Mouse (Mus musculus) heart, adult 2 months (tissue): ENCODE measurements around the gene 1700001P01Rik.

Experiments used
- CTCF ChIP-seq: fragments of 200-600 bp; IDR thresholded peaks from 2 replicates; pipeline ENCODE4 v1.8.1; 2022; ENCODE audit warnings: antibody characterized with exemption, mild to moderate bottlenecking, moderate library complexity
- EP300 ChIP-seq: fragments of 200-500 bp; IDR thresholded peaks from 2 replicates; pipeline ENCODE4 v1.6.1; 2011; ENCODE audit warnings: low read depth, low read length, control low read depth; ENCODE audit not compliant: insufficient read depth

- TF ChIP-seq EP300 (peak; percentile 90), CTCF (no peak)
These were observed 45.1 kb upstream of the 1700001P01Rik start for GRCm38 (mm10) chr11:97820840-97821239.
